Mouse (Mus musculus): ENCODE data around the gene Tmem151b.
A peak's percentile ranks its signal among the peaks of the same experiment; 100 is the strongest.

Tmem151b gene

DNA sequence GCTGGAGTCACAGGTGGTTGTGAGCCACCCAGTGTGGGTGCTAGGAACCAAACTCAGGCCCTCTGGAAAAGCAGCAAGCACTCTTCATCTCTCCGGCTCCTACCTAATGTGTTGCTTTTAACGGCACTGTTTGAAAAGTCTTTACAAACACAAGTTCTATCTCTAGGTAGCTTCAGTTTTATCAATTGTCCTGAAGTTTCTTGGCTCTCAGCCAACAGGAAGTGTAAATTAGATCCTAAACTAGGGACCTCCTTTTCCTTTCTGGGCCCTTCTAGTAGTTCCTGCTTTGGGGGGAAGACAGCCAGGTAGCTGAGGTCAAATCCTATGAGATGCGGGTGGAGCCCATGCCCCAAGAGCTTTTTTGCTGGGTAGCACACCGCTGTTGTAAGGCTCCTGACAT is 38.6 kb downstream of the Tmem151b start:
- DNase-seq (ENCODE audit: low spot score): no peak

DNA sequence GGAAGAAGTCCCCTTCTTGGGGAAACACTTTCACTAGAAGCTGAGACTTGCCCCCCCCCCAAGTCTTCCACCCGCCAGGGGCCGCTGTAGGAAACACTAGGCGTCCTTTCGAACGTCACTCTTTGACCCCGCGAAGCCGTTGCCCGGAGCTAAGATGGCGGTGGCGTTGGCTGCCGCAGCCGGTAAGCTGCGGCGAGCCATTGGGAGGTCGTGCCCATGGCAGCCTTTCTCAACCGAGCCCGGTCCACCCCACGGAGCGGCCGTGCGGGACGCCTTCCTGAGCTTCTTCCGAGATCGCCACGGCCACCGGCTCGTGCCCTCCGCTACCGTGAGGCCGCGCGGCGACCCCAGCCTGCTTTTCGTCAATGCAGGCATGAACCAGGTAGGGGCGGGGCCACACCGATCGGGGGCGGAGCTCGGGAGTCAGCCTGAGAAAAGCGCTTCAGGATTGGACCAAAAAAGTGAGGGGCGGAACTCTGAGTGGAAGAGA is 42.7 kb downstream of the Tmem151b start, which contains the start of gene Aars2:
Gene Aars2, plus strand, starts transcription at position 142 of the 490 bp plus-strand sequence.
- peak; percentile 83 for DNase-seq (ENCODE audit: low spot score)

DNA sequence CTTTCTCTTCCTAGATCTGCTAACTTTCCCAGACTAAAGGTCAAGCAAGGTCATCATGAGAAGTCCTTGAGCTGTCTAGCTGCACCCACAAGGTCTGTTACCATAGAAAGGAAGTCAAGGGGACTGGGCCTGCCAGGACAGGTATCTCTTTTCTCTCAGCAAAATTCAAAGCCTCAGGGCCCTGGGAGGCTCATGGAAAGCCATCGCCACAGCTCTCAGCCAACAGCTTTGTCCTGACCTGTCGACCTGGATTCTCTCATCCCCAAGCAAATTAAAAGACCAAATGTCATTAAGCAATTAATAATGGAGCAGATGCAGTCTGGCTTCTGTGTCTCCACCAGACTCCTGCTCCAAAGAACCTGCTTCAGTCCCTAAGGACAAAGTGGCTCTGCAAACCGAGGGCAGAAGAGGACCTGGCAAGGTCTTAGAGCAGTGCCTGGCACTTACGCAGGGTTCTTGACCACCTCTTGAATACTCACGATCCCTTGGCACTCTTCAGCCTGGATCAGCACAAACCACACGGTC is 43.5 kb downstream of the Tmem151b start:
- DNase-seq (ENCODE audit: low spot score): no peak

DNA sequence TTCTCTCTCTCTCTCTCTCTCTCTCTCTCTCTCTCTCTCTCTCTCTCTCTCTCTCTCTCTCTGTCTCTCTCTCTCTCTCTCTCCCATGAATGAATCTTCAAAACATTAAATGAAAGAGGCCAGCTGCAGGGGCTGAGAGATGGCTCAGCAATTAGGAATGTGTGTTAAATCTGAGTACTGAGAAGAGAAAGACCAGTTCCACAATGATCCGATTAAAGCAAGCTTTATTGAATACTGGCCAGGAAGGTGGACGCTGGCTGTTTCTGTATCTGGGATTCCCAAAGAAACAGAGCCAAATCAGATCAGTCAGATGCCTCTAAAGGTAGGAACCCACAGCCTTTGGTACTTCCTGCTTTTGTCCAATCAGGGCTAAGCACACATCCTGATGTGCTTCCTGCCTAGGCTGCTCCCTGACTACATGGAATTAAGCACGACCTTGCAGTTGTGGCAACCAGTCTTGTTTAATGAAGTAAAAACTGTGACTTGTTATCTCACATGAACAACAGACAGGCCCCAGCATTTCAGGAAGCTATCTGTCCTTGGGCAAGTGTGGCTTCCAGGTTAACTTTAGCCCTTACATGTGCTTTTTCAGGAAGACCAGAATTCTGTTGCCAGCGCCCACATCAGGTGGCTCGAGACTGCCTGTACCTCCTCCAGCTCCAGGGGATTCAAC is 46.0 kb downstream of the Tmem151b start:
- no peak for DNase-seq (ENCODE audit: low spot score)

DNA sequence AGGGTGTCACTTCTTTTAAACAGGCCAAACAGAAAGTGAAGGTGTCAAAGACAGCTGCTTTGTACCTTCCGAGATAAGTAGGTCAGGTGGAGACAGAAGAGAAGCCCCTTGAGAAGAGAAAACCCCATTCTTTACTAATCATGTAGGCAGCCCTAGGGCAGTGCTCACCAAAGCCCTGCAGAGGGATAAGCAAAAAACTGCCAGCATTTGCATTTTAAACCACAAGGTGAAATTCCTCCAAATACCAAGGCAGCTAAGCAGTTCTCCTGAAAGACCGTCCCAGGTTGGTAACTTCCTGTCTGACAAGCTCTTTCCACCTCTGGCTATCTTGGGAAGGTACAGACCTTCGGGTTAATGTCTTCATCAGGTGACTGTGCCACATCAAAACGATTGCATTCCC is 47.2 kb downstream of the Tmem151b start:
- no peak for DNase-seq (ENCODE audit: low spot score)

DNA sequence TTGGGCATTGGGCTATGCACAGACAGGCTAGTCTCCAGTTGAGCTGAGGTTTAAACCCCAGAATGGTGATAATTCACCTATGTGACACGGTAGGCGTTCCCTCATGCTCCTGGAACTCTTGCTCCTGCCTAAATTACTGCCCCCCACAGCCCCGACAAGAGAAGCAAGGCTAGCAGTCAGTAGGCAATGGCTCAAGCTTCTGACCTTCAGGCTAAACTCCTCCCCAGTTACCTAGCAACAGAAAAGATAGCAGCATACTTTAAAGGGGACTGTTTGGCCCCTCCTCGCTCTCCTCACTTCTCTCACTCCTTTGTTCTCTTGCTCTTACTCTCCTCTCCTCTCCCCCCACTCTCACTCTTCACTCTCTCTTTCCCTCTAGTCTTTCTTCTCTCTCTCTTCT is 48.5 kb downstream of the Tmem151b start:
- no peak for DNase-seq (ENCODE audit: low spot score)

DNA sequence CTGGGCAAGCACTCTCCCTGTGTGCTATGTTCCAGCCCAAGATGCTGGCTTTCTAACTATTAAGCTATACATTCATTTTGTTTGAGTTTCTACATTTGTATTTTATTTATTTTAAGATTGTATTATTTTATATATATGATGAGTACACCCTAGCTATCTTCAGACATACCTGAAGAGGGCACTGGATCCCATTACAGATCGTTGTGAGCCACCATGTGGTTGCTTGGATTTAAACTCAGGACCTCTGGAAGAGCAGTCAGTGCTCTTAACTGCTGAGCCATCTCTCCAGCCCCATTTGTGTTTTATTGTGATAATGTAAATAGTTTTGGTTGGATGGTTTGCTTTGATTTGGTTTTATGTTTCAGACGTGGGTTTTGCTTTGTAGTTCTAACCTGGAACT is 50.0 kb downstream of the Tmem151b start:
- DNase-seq (ENCODE audit: low spot score): no peak

DNA sequence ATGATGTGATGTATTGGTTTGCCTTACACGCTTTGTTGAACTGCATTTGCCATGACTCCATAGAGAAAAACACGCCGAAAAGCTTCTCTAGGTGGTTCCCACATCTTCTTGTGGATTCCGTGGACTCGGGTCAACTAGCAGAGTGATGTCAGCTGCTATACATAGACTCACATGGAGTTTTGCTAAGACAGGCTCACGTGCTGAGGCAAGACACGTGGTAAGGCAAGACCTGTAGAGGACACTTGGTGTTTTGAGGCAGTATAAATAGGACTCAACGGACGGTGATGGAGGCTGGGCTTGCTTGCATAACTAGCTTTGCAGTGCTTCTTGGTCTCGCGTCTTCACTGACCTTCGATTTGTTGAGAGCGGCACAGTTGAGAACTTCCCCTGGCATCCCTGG is 51.1 kb downstream of the Tmem151b start:
- no peak for DNase-seq (ENCODE audit: low spot score)

DNA sequence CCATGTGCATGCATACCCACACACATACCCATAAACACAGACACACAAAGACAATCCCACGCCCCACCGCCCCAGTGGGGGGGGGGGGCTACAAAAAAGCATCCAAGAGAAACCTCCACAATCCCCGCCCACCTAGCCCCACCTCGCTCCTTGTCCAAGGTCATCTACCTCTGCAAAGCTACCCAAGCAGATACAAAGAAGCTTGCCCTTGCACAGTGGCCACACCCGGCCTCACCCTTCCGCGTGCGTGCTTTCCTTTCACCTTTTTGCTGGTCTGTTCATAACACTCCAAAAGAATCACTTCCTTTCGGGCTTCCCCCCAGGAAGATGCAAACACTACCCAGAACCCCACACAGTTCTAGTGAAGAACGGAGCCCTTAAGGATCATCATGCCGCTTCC is 54.1 kb downstream of the Tmem151b start:
- DNase-seq (ENCODE audit: low spot score): no peak

All from layer of hippocampus, adult 9-10 months (tissue).